Mouse (Mus musculus) embryo, embryonic 11 days (tissue): ENCODE measurements around the gene Trpc1.

ENCODE experiments used
- DNase-seq: peaks from one replicate; pipeline ENCODE4 v3.0.0-alpha.2; 2015

Gene Trpc1

GRCm38 (mm10) chr9:95696581-95696980, 53.6 kb downstream of the Trpc1 start:
- DNase-seq: no peak

GRCm38 (mm10) chr9:95695023-95695422, 55.2 kb downstream of the Trpc1 start:
- DNase-seq: no peak

DNA sequence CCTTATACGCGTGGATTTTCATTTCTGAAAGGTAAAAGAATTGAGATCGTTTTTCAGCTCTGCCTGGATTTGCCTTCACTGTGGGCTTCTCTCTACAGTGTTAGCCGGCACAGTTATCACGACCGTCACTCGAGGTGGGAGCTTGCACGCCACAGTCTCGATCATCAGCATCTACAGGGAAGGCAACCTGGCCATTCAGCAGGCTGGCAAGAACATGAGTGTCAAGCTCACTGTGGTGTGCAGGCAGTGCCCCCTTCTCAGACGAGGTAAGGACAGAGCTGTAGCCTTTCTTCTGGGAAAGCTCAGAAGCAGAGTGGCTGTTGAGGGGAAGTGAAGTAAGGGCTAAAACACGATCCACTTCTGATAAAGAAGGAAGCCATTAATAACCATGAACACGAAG, 55.6 kb downstream of the Trpc1 start:
- DNase-seq: no peak

GRCm38 (mm10) chr9:95693528-95694100, 56.6 kb downstream of the Trpc1 start:
- DNase-seq: no peak

DNA sequence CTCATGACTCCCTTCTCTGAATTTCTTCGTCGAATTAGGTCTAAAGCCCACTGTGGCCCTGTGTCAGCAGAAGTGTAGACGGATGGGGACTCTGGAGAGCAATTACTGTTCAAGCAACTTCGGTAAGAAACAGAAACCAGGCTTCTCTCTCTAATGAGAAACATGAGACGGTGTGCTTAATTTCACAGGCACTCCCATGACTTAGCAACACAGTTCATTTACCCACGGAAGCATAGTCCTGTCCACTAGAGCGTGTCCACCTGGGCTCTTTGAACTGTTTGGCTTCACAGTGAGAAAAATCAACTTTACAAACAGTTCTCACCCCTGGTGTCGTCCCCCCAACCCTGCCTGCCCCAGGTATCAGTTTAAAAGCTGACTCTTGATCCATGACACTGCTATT, 57.4 kb downstream of the Trpc1 start:
- peak; percentile 12 for DNase-seq

DNA sequence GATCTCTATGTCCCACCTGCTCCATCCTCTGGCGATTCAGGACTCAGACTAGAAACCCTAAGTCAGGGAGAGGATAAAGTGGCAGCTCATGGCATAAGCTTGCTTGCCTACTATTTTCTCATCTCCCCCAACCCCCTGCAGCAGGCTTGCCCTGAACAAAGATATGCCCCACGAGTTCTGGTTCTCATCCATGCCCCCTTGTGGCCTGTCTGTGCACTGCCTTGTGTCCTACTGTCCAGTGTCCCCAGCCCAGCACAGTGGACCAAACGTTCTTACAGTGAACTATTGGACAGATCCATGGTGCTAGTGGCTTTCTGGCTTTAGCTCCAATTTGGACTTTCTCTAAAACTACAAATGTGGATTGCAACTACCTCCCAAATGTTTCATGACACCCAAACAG, 62.1 kb downstream of the Trpc1 start:
- DNase-seq: peak; percentile 30

GRCm38 (mm10) chr9:95685660-95686440, 64.3 kb downstream of the Trpc1 start:
- DNase-seq: peak; percentile 55

GRCm38 (mm10) chr9:95680691-95681090, 69.5 kb downstream of the Trpc1 start:
- DNase-seq: no peak

- no peak for DNase-seq
Measured at GRCm38 (mm10) chr9:95679966-95680365, 70.2 kb downstream of the Trpc1 start.

GRCm38 (mm10) chr9:95676021-95676420, 74.2 kb downstream of the Trpc1 start:
- no peak for DNase-seq

DNA sequence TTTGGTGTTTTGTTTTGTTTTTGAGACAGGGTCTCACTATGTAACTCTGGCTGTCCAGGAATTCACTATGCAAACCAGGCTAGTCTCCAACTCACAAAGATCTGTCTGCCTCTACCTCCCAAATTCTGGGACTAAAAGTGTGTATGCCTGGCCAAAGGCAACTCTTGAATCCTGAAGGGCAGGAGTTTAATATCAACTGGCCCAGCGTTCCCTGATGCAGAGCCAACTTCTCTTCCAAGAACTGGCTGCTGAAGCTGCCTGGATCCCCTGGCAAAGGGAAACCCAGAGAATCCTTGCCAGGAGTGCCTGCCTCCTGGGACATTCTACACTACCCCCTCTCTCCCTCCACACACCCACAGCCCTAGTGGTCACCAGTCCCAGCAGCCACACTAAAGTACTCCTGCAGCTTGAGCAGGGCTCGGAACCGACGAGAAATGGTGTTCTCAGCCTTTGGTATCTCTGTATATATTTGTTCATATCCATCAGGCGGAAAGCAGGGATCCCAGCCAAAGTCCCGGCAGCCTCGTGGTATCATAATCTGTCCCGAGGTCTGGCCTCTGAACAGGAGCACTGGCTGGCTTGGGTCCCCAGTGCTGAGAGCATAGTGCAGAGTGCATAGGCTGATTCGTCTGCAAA, 75.0 kb downstream of the Trpc1 start:
- no peak for DNase-seq

DNA sequence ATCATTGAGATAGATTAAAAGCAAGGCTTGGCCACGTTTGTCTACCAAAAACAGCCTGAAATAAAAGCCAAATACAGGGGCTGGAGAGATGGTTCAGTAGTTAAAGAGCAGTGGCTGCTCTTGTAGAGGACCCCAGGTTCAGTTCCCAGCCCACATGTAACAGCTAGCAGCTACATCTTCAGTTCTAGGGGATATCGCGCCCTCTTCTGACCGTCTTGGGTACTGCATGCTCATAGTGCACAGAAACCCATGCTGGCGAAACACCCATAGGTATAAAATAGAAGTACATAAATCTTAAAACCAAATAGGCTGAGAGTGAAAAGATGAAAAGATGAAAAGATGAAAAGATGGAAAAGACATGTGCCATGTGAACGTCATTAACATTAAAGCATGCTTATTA, 77.4 kb downstream of the Trpc1 start:
- DNase-seq: no peak

DNA sequence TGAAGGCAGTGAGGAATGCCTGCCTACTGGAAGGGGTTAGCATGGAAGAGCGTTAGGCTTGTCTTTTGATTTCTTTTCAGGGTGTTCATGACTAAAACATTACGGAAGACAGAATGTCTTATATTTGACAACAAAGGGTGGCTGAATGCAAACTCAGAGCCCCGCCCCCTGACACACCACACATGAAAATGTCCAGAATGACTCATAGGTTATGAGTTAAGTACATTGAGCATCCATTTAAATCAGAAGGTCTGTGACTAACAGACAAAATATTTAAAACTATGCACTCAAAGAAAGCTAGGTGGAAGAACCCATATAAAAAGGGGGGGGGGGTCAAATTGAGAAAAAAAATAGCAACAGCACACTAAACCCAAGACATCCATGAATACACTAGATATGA, 77.8 kb downstream of the Trpc1 start:
- DNase-seq: no peak

- DNase-seq: no peak
Measured at GRCm38 (mm10) chr9:95668306-95668705, 81.9 kb downstream of the Trpc1 start.

- no peak for DNase-seq
Measured at GRCm38 (mm10) chr9:95667836-95668235, 82.3 kb downstream of the Trpc1 start.

GRCm38 (mm10) chr9:95665835-95666234, 84.3 kb downstream of the Trpc1 start:
- DNase-seq: no peak

DNA sequence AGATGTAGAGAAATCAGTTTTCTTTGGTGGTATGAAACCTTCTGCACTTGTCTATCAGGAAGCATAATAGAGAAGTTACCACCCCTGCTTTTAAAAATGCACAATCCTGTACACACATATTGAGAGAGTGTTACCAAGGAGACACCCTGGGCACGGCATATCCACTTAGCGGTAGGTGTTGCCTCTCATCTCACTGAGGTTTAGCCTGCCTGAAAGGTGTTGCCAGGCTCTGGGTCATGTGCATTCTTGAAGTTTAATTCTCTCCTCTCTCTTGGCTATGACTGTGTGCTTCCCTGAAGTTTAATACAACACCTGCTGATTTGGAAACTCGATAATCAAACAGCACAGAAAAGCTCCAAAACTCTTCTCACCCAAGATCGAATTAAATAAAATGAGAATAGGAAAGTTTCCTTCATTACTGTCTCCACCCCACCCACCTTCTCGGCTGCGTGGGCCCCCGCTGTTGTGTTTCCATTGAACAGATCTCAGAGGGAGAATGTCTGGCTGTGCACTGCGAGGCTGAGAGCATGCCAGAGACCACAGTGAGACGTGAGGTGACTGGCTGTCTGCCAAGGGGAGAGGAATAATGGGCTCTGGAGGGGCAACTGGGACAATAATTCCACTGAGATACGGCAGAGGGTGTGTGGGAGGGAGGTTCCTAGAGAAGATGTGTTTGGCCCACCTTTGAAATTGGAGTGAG, 85.7 kb downstream of the Trpc1 start:
- no peak for DNase-seq

- DNase-seq: no peak
Measured at GRCm38 (mm10) chr9:95657941-95658340, 92.2 kb downstream of the Trpc1 start.
